Mouse (Mus musculus) hindbrain, postnatal 0 days (tissue): Measurements from ENCODE around the gene Tmem94. TPM values are rescaled to one million over a fixed set of nuclear protein-coding genes. Genes with fewer than 3 reads are reported as not detected.

Experiments used
- ATAC-seq: fragments of 200-750 bp; cut with Nextera tagmentation; 2 replicates; pipeline ENCODE4 v1.8.0; 2017; ENCODE audit warnings: mild to moderate bottlenecking, moderate TSS enrichment, moderate library complexity
- DNase-seq: peaks from one replicate; pipeline ENCODE4 v3.0.0-alpha.2; 2015; ENCODE audit warnings: low spot score
- H3K27ac ChIP-seq: fragments of 300-500 bp; sonication (generic); 2 replicates; pipeline ENCODE4 v1.5.1; 2014; ENCODE audit warnings: mild to moderate bottlenecking
- H3K27me3 ChIP-seq: fragments of 300-500 bp; sonication (generic); 2 replicates; pipeline ENCODE4 v1.6.1; 2014; ENCODE audit warnings: low read length, mixed read lengths; ENCODE audit not compliant: insufficient read depth
- H3K36me3 ChIP-seq: fragments of 300-500 bp; sonication (generic); 2 replicates; pipeline ENCODE4 v1.6.1; 2014; ENCODE audit warnings: low read length, mixed read lengths; ENCODE audit not compliant: insufficient read depth
- H3K4me1 ChIP-seq: fragments of 300-500 bp; sonication (generic); 2 replicates; pipeline ENCODE4 v1.6.1; 2014; ENCODE audit warnings: antibody characterized with exemption, low read length, mixed read lengths; ENCODE audit not compliant: insufficient read depth
- H3K4me2 ChIP-seq: fragments of 300-500 bp; sonication (generic); 2 replicates; pipeline ENCODE4 v1.6.1; 2014; ENCODE audit warnings: low read depth, mild to moderate bottlenecking, low read length, moderate library complexity, mixed read lengths
- H3K4me3 ChIP-seq: fragments of 300-500 bp; sonication (generic); 2 replicates; pipeline ENCODE4 v1.5.1; 2014; ENCODE audit warnings: low read length
- H3K9ac ChIP-seq: fragments of 300-500 bp; sonication (generic); replicated peaks from 2 replicates; pipeline ENCODE4 v1.6.1; 2014; ENCODE audit warnings: mild to moderate bottlenecking, low read length, moderate library complexity, mixed read lengths
- H3K9me3 ChIP-seq: fragments of 300-500 bp; sonication (generic); 2 replicates; pipeline ENCODE4 v1.6.1; 2016; ENCODE audit warnings: low read length, mixed read lengths
- CTCF ChIP-seq: IDR thresholded peaks from 2 replicates; pipeline ENCODE4 v1.5.1; 2016; ENCODE audit warnings: antibody characterized with exemption, control low read depth, low read depth
- WGBS: fragments of 180-500 bp; shearing (Covaris S2); extraction: QIAGEN DNeasy Blood & Tissue Kit; methylation state at CpG from one replicate; pipeline ENCODE4 v1.1.7; 2014; 5-methylcytosine and 5-hydroxymethylcytosine counted together
- polyA plus RNA-seq: library from polyadenylated mRNA; unstranded; fragments of >200 nt; fragmentation: Nextera tagmentation; extraction: Ambion mirVana; gene quantifications from 2 replicates; pipeline ENCODE4 v1.2.1, GENCODE M21; 2015
- total RNA-seq: library from RNA; depleted of rRNA; stranded (reverse); fragments of >200 nt; gene quantifications from 2 replicates; pipeline ENCODE4 v1.2.3, GENCODE M21; 2014

Gene Tmem94
- total and polyA plus RNA-seq, 2 experiments from 2014 or later = 16.1 to 42.6 TPM

DNA sequence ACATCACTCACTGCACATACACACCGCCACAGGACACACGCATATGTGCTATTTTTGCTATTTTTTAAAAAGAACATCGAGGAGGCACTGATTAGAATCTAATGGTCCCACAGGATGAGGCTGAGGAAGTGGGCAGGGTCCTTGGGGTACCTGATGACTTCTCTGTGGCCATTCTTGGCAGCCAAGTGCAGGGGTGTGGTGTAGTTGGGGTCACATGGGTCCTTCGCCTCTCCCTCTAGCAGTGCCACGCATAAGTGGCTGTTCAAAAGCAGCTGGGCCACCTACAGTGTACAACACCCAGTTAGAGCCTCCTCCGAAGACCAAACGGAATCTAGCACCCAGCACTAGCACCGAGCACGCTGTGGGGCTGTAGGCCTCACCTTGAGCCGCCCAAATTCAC is 40.9 kb downstream of the Tmem94 start:
- peak overlapping the region; percentile 21; the same call in 1 of the 2 replicates for H3K4me2 ChIP-seq
- no peak overlapping the region for H3K9ac ChIP-seq
- peaks cover 12% of the 10 kb centered on the region for H3K4me1 ChIP-seq
- no peak for ATAC-seq
- DNase-seq = no peak
- no peaks in the 10 kb centered on the region for H3K9me3 ChIP-seq
- WGBS = 91% methylated on average over 10 of the region's 10 CpGs
- peaks cover 15% of the 10 kb centered on the region; the same call in 1 of the 2 replicates for H3K36me3 ChIP-seq
- no peaks in the 10 kb centered on the region for H3K27me3 ChIP-seq
- no peak for TF ChIP-seq CTCF
- H3K27ac ChIP-seq = peak overlapping the region; percentile 77; the same call in 1 of the 2 replicates
- no peak overlapping the region for H3K4me3 ChIP-seq

DNA sequence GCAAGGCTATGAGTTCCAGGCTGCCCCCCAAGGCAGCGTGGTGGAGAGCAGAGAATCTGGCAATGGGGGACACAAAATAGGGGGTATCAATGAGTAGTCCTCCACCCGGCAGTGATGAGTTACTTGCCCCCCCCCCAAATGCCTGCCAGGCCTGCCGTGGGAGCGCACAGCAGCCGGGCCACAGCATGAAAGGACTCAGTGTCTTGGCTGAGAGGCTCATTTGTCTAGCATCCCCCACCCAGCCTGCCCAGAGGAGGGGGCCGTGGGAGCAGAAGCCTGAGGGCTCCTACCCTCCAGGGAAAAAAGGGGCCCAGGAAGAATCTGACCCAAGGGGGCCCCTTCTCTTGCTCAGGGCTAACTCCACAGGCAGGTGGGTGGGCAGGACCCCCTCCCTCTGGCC is 42.1 kb downstream of the Tmem94 start:
- peak; percentile 67 for DNase-seq
- H3K27ac ChIP-seq = peak overlapping the region; percentile 77
- WGBS = 25% methylated on average over 6 of the region's 6 CpGs
- no peak overlapping the region for H3K4me3 ChIP-seq
- H3K36me3 ChIP-seq = peaks cover 8% of the 10 kb centered on the region; the same call in 1 of the 2 replicates
- no peaks in the 10 kb centered on the region for H3K27me3 ChIP-seq
- peak overlapping the region; percentile 13; the same call in 1 of the 2 replicates for H3K4me2 ChIP-seq
- TF ChIP-seq CTCF = no peak
- H3K9ac ChIP-seq = no peak overlapping the region
- H3K4me1 ChIP-seq = peaks cover 12% of the 10 kb centered on the region
- no peaks in the 10 kb centered on the region for H3K9me3 ChIP-seq
- peak; percentile 65; the same call in 1 of the 2 replicates for ATAC-seq

DNA sequence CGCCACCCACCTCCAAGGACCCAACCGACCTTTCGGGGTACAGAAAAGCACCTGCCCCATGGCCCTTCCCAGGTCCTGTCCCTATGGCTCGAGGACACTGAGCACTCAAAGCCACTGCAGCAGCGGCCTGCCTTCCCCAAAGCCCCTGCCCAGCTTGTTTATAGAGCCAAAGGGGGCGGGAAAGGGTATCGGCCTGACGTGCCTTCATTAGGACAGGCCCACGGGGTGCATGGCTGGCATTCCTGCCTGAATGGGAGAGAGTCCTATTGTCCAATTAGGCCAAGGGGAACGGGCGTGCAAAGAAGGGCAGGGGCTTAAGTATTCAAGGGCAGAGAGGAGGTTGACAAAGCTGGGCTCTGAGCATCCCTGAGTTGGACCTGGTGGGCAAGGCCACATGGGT is 42.7 kb downstream of the Tmem94 start:
- TF ChIP-seq CTCF = no peak
- H3K4me2 ChIP-seq = peak overlapping the region; percentile 13; the same call in 1 of the 2 replicates
- H3K9me3 ChIP-seq = no peaks in the 10 kb centered on the region
- H3K4me3 ChIP-seq = no peak overlapping the region
- peaks cover 12% of the 10 kb centered on the region for H3K4me1 ChIP-seq
- H3K27me3 ChIP-seq = no peaks in the 10 kb centered on the region
- WGBS = 44% methylated on average over 11 of the region's 11 CpGs
- DNase-seq = no peak
- ATAC-seq = no peak
- H3K27ac ChIP-seq = peak overlapping the region; percentile 77
- H3K36me3 ChIP-seq = peaks cover 8% of the 10 kb centered on the region; the same call in 1 of the 2 replicates
- H3K9ac ChIP-seq = no peak overlapping the region

DNA sequence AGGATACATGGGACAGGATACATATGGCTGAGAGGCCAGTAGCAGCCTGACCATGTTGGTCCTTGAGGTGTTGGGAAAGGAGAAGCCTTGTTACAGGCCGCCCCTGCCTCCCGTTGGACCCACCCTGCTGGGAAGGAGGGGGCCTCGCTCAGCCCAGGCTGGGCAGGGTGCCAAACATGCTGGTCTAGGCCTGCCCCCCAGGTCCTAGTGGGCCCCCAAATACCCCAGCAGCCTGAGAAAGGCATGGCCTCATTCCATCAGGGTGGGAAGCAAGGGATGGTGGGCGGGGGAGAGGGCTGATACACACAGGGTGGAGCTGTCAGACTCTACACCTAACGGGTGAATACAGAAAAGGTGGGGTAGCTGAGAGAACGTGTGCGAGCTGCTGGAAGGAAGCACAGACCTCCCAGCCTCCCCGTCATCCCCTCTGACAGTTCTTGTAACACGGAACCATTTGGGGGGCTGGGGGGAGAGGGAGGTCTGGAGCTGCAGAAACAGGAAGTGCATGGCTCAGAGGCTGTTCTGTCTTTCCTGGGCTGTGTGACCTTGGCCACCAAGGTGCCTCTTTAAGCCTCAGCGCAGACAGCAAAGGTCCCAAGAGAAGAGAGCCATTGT is 43.6 kb downstream of the Tmem94 start:
- Histone ChIP-seq H3K9ac (0 out of 2 replicates have a peak overlapping the region, but pooled peaks have one; percentile 0), H3K9me3 (no peaks in the 10 kb centered on the region), H3K27me3 (no peaks in the 10 kb centered on the region), H3K36me3 (peaks cover 8% of the 10 kb centered on the region; the same call in 1 of the 2 replicates), H3K4me2 (peak overlapping the region; percentile 95), H3K4me3 (no peak overlapping the region), H3K4me1 (peaks cover 12% of the 10 kb centered on the region), H3K27ac (peak overlapping the region; percentile 77)
- DNase-seq = peak; percentile 66
- no peak for TF ChIP-seq CTCF
- ATAC-seq = no peak
- 30% methylated on average over 10 of the region's 10 CpGs for WGBS

DNA sequence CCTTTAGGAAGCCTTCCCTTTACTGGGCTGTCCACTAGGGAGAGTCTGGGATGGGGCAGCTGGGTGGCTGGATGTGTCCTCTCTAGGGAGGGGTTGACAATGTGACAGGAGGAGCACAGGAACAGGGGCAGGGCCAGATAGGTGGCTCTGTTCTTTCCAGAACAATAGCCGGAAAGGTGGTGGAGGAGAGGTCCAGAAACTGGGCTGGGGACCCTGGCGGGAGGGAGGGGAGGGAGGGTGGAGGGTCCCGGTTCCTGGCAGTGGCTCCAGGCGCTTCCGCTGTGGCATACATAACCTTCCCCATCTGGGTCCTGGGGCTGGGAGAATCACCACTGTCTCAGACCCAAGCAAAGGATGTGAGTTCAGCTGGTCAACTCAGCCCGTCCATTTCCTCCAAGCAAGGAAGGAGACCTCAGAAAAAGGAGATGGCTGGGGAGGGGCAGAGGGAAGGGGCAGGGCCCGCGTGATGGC is 44.1 kb downstream of the Tmem94 start:
- no peak for ATAC-seq
- 49% methylated on average over 8 of the region's 8 CpGs for WGBS
- Histone ChIP-seq H3K4me2 (peak overlapping the region; percentile 95), H3K27ac (peak overlapping the region; percentile 77; the same call in 1 of the 2 replicates), H3K4me3 (no peak overlapping the region), H3K27me3 (no peaks in the 10 kb centered on the region), H3K4me1 (peaks cover 13% of the 10 kb centered on the region), H3K9ac (no peak overlapping the region), H3K36me3 (peaks cover 7% of the 10 kb centered on the region; the same call in 1 of the 2 replicates), H3K9me3 (no peaks in the 10 kb centered on the region)
- no peak for DNase-seq
- TF ChIP-seq CTCF = peak; percentile 30; the same call in 1 of the 2 replicates

- H3K4me2 ChIP-seq = peak overlapping the region; percentile 95
- 0 out of 2 replicates have a peak overlapping the region, but pooled peaks have one; percentile 1 for H3K27ac ChIP-seq
- H3K9ac ChIP-seq = 0 out of 2 replicates have a peak overlapping the region, but pooled peaks have one; percentile 17
- no peak for TF ChIP-seq CTCF
- peaks cover 15% of the 10 kb centered on the region for H3K4me1 ChIP-seq
- H3K4me3 ChIP-seq = no peak overlapping the region; the same call in 1 of the 2 replicates
- ATAC-seq = no peak
- 56% methylated on average over 14 of the region's 14 CpGs for WGBS
- peak; percentile 54 for DNase-seq
- no peaks in the 10 kb centered on the region for H3K9me3 ChIP-seq
- no peaks in the 10 kb centered on the region for H3K36me3 ChIP-seq
- H3K27me3 ChIP-seq = no peaks in the 10 kb centered on the region
Observed at GRCm38 (mm10) chr11:115810377-115810776, 45.1 kb downstream of the Tmem94 start.
